Mouse (Mus musculus) hindbrain, embryonic 12.5 days (tissue): ENCODE results near the gene Mogat2. TPM values are rescaled to one million over a fixed set of nuclear protein-coding genes. Genes with fewer than 3 reads are reported as not detected.

Experiments
- ATAC-seq: fragments of 200-750 bp; cut with Nextera tagmentation; 2 replicates; pipeline ENCODE4 v1.8.0; 2017; ENCODE audit warnings: moderate TSS enrichment; ENCODE audit not compliant: low FRiP score
- H3K27ac ChIP-seq: fragments of 300-500 bp; sonication (generic); 2 replicates; pipeline ENCODE4 v1.5.1; 2016; ENCODE audit warnings: mild to moderate bottlenecking
- H3K27me3 ChIP-seq: fragments of 300-500 bp; sonication (generic); 2 replicates; pipeline ENCODE4 v1.6.1; 2016; ENCODE audit warnings: mild to moderate bottlenecking
- H3K36me3 ChIP-seq: fragments of 300-500 bp; sonication (generic); 2 replicates; pipeline ENCODE4 v1.6.1; 2016; ENCODE audit warnings: mild to moderate bottlenecking
- H3K4me1 ChIP-seq: fragments of 300-500 bp; sonication (generic); 2 replicates; pipeline ENCODE4 v1.6.1; 2016
- H3K4me2 ChIP-seq: fragments of 300-500 bp; sonication (generic); replicated peaks from 2 replicates; pipeline ENCODE4 v1.6.1; 2016; ENCODE audit warnings: mild to moderate bottlenecking
- H3K4me3 ChIP-seq: fragments of 300-500 bp; sonication (generic); 2 replicates; pipeline ENCODE4 v1.5.1; 2016; ENCODE audit warnings: mild to moderate bottlenecking
- H3K9ac ChIP-seq: fragments of 300-500 bp; sonication (generic); 2 replicates; pipeline ENCODE4 v1.6.1; 2016; ENCODE audit warnings: mild to moderate bottlenecking, moderate library complexity
- H3K9me3 ChIP-seq: fragments of 300-500 bp; sonication (generic); replicated peaks from 2 replicates; pipeline ENCODE4 v1.6.1; 2016; ENCODE audit warnings: mild to moderate bottlenecking
- WGBS: fragments of 180-500 bp; shearing (Covaris S2); methylation state at CpG from one replicate; pipeline ENCODE4 v1.1.7; 2016; 5-methylcytosine and 5-hydroxymethylcytosine counted together
- polyA plus RNA-seq: library from polyadenylated mRNA; unstranded; fragments of >200 nt; fragmentation: Nextera tagmentation; extraction: Ambion mirVana; gene quantifications from 2 replicates; pipeline ENCODE4 v1.2.1, GENCODE M21; 2016

The Mogat2 gene
- polyA plus RNA-seq, 1 experiment from 2014 or later, result 6.3 TPM

DNA sequence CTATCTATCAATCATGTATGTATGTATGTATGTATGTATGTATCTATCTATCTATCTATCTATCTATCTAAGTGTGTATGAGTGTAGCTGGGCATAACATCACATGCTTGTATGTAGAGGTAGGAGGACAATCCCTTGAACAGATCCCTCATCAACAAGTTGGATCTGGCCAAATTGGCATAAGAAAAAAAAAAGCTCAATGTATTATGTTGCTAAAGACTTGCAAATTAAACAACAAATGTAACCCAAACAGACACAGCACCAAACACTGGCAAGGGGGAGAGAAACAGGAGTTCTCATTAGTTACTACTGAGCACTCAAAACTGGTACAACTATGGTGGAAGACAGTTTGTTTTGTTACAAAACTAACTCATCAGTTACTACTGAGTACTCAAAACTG lies 26.2 kb upstream of the Mogat2 start:
- no peaks in the 10 kb centered on the region for H3K9me3 ChIP-seq
- H3K27me3 ChIP-seq, result peaks cover 11% of the 10 kb centered on the region; the same call in 1 of the 2 replicates
- no peak for ATAC-seq
- no peaks in the 10 kb centered on the region for H3K36me3 ChIP-seq
- H3K4me2 ChIP-seq, result no peak overlapping the region
- H3K27ac ChIP-seq, result no peak overlapping the region
- H3K4me3 ChIP-seq, result no peak overlapping the region
- H3K9ac ChIP-seq, result no peak overlapping the region
- peaks cover 18% of the 10 kb centered on the region for H3K4me1 ChIP-seq

DNA sequence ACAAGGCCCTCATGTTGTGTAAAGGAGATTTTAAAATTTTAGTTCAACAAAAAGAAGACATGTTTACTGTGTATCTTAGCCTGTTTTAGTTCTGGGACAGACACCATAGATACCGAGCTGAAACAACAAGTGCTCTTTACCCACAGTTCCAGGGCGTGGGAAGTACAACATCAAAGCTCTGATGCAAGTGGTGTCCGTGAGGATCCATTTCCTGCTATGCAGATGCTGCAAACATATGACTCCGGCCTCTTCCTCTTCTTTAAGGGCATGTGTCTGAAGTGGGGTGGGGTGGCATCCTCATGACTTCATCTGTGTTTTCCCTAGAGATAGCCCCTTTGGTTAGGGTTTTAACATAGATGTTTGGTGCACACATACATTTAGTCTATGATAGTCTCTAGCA lies 25.1 kb upstream of the Mogat2 start:
- H3K4me3 ChIP-seq, result no peak overlapping the region
- peaks cover 10% of the 10 kb centered on the region for H3K4me1 ChIP-seq
- H3K27ac ChIP-seq, result no peak overlapping the region
- 71% methylated on average over 4 of the region's 4 CpGs for WGBS
- no peak overlapping the region for H3K4me2 ChIP-seq
- H3K9me3 ChIP-seq, result no peaks in the 10 kb centered on the region
- H3K27me3 ChIP-seq, result peaks cover 11% of the 10 kb centered on the region; the same call in 1 of the 2 replicates
- no peak overlapping the region for H3K9ac ChIP-seq
- no peak for ATAC-seq
- no peaks in the 10 kb centered on the region for H3K36me3 ChIP-seq

DNA sequence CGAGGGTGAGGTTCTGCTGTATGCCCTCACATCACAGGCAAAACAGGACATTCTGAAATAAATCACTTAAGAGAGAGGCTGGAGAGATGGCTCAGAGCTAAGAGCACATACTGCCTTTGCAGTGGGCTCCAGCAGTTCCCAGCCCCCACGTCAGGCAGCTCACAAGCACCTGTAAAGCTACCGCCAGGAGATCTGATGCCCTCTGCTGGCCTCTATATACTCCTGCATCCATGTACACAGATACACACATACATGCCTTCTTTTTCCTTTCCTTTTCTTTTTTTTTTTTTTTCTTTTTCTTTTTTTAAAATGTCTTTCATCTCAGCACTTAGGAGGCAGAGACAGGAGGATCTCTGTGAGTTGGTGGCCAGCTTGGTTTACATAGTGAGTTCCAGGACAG lies 23.5 kb upstream of the Mogat2 start:
- H3K9me3 ChIP-seq, result no peaks in the 10 kb centered on the region
- H3K4me3 ChIP-seq, result no peak overlapping the region
- WGBS, result 39% methylated on average over 3 of the region's 3 CpGs
- H3K27me3 ChIP-seq, result peaks cover 3% of the 10 kb centered on the region; the same call in 1 of the 2 replicates
- H3K27ac ChIP-seq, result no peak overlapping the region
- no peak for ATAC-seq
- peaks cover 2% of the 10 kb centered on the region; the same call in 1 of the 2 replicates for H3K4me1 ChIP-seq
- no peak overlapping the region for H3K9ac ChIP-seq
- no peak overlapping the region for H3K4me2 ChIP-seq
- no peaks in the 10 kb centered on the region for H3K36me3 ChIP-seq

DNA sequence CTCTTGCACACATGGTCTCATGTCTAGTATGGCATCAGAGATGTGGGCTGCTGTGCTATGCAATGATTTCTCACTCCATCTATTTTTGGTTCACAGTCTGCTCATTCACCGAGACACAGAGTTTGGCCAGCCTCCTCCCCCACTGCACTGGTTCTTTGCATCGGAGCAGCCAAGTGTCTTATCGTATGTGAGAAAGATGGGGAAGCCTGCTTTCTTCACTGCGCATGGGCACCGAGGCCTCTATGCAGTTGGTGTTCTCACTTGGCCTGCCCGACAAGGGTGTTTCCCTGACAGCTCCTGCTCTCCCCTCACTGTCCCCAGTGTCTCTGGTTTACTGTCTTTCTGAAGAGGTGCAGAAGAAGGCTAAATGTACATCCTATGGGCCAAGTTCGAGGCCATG lies 16.6 kb upstream of the Mogat2 start:
- ATAC-seq, result no peak
- WGBS, result 83% methylated on average over 7 of the region's 7 CpGs

DNA sequence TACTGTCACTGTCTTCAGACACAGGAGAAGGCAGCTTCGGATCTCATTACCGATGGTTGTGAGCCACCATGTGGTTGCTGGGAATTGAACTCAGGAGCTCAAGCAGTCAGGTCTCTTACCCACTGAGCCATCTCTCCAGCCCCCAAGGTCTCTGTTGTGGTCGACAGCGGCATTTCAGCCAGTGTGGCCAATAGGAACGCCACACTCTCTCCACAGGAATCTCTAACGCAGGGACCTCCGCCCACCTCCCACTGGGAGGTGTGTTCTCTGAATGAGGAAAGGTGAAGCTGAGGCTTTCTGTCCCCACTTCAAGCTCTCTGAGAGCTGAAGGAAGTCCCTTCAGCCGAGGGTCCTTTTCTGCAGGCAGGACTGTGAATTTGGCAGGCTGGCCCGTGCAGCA lies 12.0 kb upstream of the Mogat2 start:
- no peak overlapping the region for H3K4me3 ChIP-seq
- WGBS, result 33% methylated on average over 9 of the region's 9 CpGs
- no peak overlapping the region for H3K27ac ChIP-seq
- no peak overlapping the region for H3K4me2 ChIP-seq
- ATAC-seq, result no peak
- H3K9ac ChIP-seq, result 0 out of 2 replicates have a peak overlapping the region, but pooled peaks have one; percentile 41
- peaks cover 12% of the 10 kb centered on the region for H3K27me3 ChIP-seq
- H3K9me3 ChIP-seq, result no peaks in the 10 kb centered on the region
- peaks cover 8% of the 10 kb centered on the region for H3K4me1 ChIP-seq
- H3K36me3 ChIP-seq, result no peaks in the 10 kb centered on the region

More for the DNA sequence above, 16.6 kb upstream of the Mogat2 start:
- H3K27me3 ChIP-seq, result 0 out of 2 replicates have a peak, but pooled peaks cover 4% of the 10 kb centered on the region
- no peak overlapping the region for H3K4me2 ChIP-seq
- H3K9ac ChIP-seq, result no peak overlapping the region
- no peaks in the 10 kb centered on the region for H3K4me1 ChIP-seq
- H3K9me3 ChIP-seq, result no peaks in the 10 kb centered on the region
- no peak overlapping the region for H3K4me3 ChIP-seq
- no peak overlapping the region for H3K27ac ChIP-seq
- no peaks in the 10 kb centered on the region for H3K36me3 ChIP-seq

DNA sequence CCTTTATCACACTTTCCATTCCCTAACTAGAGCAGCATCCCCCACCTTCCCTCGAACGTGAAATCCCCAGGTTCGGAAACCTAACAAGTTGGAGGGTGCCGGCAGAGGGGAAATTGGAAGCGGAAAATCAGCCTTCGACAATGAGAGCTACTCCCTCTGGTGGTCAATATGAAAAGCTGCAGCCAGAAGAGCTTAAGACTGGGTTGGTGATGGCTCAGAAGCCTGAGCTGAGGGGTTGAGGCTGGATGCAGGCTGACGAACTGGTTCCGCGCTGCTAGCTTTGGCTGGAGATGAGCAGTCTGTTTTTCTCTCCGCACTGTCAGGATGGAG lies 11.1 kb upstream of the Mogat2 start:
- 3% methylated on average over 10 of the region's 10 CpGs for WGBS

DNA sequence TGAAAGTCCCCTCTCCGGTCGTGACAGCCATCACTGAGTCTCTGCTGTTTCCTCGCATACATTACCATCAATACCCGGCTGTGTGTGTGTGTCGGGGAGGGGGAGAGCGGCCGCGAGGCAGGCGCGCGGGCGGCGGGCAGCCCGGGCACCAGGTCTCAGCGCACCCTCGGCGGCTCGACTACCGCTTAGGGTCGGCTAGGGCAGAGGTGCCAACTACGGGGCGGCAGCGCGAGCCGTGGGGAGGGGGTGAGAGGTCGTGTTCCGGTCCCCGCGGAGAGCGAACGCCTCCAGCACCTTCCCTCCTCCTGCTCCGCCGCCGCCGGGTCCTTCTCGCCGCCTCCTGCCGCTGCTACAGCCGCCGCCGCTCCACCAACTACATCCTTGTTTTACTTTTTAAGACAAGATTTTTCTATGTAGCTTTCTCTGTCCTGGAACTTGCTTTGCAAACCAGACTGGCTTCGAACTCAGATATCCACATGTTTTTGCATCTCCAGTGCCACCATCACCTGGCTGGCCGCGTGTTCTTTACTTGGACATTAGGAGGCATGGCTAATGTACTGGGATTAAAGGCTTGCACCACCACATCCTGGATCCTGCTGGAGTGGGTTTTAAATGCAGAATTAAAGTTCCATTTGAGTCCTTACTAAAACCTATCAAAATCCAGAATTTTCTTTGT lies 10.6 kb upstream of the Mogat2 start:
- Histone ChIP-seq H3K9ac (peak overlapping the region; percentile 61), H3K4me1 (peaks cover 8% of the 10 kb centered on the region), H3K36me3 (no peaks in the 10 kb centered on the region), H3K27me3 (peaks cover 12% of the 10 kb centered on the region), H3K9me3 (no peaks in the 10 kb centered on the region), H3K4me3 (peak overlapping the region; percentile 42), H3K27ac (no peak overlapping the region), H3K4me2 (peak overlapping the region; percentile 67)
- WGBS, result under 1% methylated on average over 37 of the region's 44 CpGs
- peak; percentile 42; the same call in 1 of the 2 replicates for ATAC-seq

More for the DNA sequence above, 11.1 kb upstream of the Mogat2 start:
- peak; percentile 72 for ATAC-seq
- H3K4me1 ChIP-seq, result peaks cover 8% of the 10 kb centered on the region
- H3K36me3 ChIP-seq, result no peaks in the 10 kb centered on the region
- no peaks in the 10 kb centered on the region for H3K9me3 ChIP-seq
- H3K27me3 ChIP-seq, result peaks cover 12% of the 10 kb centered on the region
- peak overlapping the region; percentile 42 for H3K4me3 ChIP-seq
- H3K4me2 ChIP-seq, result peak overlapping the region; percentile 67
- H3K9ac ChIP-seq, result 0 out of 2 replicates have a peak overlapping the region, but pooled peaks have one; percentile 18
- H3K27ac ChIP-seq, result no peak overlapping the region

DNA sequence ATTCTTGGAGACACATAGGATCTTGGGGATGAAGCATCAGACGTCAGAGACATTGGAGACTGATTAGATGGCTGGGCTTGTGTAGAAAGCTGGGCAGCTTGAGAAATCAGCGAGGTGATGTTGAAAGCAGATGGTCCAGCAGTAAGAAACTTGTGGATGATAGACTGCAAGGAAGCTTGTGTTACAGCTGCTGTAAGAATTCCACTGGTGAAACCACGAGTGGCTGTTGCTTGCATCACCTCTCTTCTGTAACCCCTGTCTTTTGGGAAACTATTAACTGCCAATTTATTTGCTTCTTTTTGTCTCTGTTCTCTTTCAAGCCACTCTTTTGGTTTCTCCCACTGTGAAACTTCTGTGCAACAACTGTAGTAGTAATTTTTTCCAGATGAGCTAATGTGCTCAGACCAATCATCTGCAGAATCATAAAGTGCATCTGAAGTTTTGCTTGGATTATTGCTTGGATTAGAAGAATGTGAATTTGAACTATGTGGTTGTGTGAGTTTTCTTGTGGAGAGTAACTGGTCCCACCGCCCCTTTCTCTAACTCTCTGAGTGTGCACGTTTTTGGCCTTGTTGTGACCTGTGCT lies 9.8 kb upstream of the Mogat2 start:
- Histone ChIP-seq H3K9me3 (no peaks in the 10 kb centered on the region), H3K9ac (no peak overlapping the region), H3K4me1 (peaks cover 8% of the 10 kb centered on the region), H3K4me3 (no peak overlapping the region), H3K36me3 (no peaks in the 10 kb centered on the region), H3K27ac (no peak overlapping the region), H3K4me2 (no peak overlapping the region), H3K27me3 (peaks cover 12% of the 10 kb centered on the region)
- no peak for ATAC-seq
- 36% methylated on average over 5 of the region's 5 CpGs for WGBS

DNA sequence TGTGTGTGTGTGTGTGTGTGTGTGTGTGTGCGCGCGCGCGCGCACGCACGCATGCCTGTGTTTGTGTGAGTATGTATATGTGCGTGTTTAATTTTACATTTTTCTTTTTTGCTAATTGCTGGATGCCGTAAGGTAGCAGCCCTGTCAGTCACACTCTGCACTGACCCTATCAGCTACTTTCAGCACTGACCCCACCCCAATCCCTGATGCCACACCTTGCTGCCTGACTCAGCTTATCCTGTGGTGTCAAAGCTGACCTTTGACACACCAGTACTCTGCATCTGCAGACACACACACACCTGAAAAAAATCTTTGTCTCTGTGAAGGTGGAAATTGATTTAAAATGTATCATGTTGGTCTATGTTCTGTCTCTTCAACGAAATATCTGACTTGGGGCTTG lies 3.7 kb upstream of the Mogat2 start:
- no peak overlapping the region for H3K27ac ChIP-seq
- 93% methylated on average over 11 of the region's 11 CpGs for WGBS
- H3K36me3 ChIP-seq, result no peaks in the 10 kb centered on the region
- H3K9ac ChIP-seq, result no peak overlapping the region
- H3K4me1 ChIP-seq, result peaks cover 15% of the 10 kb centered on the region
- no peaks in the 10 kb centered on the region for H3K9me3 ChIP-seq
- no peak overlapping the region for H3K4me2 ChIP-seq
- H3K27me3 ChIP-seq, result peaks cover 19% of the 10 kb centered on the region
- H3K4me3 ChIP-seq, result no peak overlapping the region
- ATAC-seq, result no peak

DNA sequence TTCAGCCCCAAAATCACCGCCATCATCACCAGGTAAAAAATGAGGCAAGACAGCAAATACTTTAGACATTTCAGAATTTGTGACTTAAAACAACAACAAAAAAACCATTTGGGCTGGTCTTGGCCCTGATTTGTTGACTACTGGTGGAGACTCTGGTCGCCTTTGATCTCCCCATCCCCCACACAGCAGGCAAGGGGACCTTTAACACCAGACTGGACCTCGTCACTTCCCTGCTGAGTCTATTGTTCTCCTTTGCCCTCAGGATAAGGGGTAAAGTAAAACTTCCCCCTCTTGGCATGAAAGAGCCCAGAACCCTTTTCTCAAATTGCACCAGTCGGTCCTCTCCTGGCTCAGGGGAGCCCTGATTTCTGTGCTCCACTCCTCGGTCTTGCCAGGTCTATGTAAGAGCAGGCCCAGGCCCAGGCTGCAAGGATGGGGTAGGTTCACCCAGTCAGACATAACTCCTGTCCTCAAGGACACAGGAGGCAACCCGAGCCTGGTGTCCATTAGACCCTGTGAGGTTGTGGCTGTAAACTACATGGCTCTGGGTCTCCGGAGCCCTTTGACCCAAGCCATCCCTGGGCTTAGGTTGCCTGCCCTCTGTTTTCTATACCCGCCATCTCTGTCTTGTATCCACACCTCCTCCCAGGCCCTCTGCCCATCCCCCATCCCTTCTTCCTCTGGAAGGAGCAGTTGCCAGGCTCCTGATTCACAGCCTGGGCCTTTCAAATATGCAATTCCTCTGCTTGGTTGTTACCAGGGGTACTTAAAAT lies 1.3 kb downstream of the Mogat2 start:
- H3K9ac ChIP-seq, result no peak overlapping the region
- no peaks in the 10 kb centered on the region for H3K9me3 ChIP-seq
- peaks cover 19% of the 10 kb centered on the region for H3K27me3 ChIP-seq
- no peak for ATAC-seq
- no peaks in the 10 kb centered on the region for H3K36me3 ChIP-seq
- no peak overlapping the region for H3K27ac ChIP-seq
- no peak overlapping the region for H3K4me3 ChIP-seq
- H3K4me1 ChIP-seq, result peaks cover 19% of the 10 kb centered on the region
- no peak overlapping the region for H3K4me2 ChIP-seq
- 18% methylated on average over 8 of the region's 8 CpGs for WGBS

DNA sequence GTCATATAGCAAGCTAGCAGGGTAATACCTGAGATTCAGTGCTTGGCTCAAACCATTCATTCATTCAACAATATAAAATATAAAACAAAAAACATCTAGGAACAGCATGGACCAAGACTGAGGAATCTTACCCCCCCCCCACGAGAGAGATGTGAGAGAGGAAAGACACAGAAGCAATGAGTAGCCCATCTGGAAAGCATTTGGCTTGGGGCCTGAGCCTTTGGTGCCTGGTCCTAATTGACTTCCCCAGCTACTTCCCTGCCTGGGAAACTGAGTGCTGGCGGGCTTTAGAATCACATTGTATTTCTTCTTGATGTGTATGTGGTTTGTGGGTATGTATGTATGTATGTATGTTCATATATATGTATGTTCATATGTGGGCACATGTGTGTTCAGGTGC lies 2.8 kb downstream of the Mogat2 start:
- Histone ChIP-seq H3K4me2 (no peak overlapping the region), H3K36me3 (no peaks in the 10 kb centered on the region), H3K4me3 (no peak overlapping the region), H3K4me1 (peaks cover 19% of the 10 kb centered on the region), H3K9ac (no peak overlapping the region), H3K27me3 (peaks cover 19% of the 10 kb centered on the region), H3K27ac (no peak overlapping the region), H3K9me3 (no peaks in the 10 kb centered on the region)
- 69% methylated on average over 2 of the region's 2 CpGs for WGBS
- ATAC-seq, result no peak

DNA sequence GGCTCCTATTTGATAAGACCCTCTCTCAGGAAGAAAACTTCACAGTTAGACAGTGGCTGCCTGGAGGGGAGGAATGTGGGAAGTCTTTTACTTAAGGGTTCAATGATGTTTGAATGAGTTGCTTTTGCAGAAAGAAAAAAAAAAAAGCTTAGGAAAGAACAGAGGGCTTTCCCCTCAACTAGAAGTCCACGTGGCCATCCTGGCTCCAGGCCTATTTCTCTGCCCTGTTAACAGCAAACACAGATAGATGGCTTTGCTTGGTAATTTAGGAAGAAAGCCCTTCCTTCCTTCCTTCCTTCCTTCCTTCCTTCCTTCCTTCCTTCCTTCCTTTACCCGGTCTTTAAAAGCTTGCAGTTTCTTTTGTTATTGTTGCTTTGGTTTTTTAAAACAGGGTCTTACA lies 3.5 kb downstream of the Mogat2 start:
- no peak for ATAC-seq

More for the DNA sequence above, 3.5 kb downstream of the Mogat2 start:
- Histone ChIP-seq H3K36me3 (no peaks in the 10 kb centered on the region), H3K4me1 (peaks cover 19% of the 10 kb centered on the region), H3K27ac (no peak overlapping the region), H3K9ac (no peak overlapping the region), H3K9me3 (no peaks in the 10 kb centered on the region), H3K27me3 (peaks cover 19% of the 10 kb centered on the region), H3K4me3 (no peak overlapping the region), H3K4me2 (no peak overlapping the region)
- 42% methylated on average over 2 of the region's 2 CpGs for WGBS
